Mouse (Mus musculus): ENCODE measurements around the gene Pate2.

Pate2 gene

DNA sequence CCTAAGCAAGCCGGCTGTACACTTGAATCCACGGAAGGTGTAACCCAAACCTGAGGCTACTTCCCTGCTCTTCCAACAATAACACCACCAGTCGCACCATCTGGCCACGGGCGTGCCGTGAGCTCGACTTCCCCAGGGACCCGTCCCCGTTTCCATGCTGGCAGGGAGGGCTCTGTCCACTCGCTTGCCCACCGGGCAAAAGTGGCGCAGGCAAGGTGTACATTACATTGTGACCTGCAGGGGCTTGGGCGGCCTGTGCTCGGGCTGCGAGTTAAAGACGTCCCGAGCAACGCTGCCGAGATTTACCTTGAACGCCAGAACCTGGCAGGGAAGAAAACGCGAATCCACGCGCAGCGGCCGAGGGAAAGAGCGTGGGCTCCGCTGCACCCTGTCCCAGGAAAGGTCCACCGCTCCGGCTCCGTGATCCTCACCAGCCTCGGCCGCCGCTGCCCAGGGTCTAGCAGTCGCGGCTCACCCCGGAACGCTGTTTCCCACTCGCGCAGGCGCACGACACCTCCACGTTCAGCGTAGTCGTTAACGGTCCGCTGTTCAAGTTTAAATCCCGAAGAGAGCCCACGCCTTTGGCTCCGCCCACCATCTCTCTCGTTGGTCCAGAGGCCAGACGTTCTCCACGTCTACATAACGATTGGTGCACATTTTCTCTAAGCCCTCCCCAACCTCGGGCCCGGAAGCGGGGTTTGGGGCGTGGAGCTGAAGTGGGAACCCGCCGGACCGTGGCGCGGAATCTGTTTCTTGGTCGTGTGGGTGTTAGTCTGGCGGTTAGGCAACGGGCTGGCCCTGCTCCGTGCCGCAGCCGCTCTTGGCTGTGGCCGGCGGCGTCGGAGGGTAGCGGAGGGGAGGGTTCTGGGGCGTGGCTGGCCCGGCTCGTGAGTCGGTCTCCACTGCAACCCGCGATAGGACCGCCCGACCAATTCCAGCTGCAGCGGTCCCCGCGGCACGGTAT lies at the start of gene Pate2, which contains the start of gene Hyls1:
Gene Pate2, plus strand, starts transcription at position 714 of the 964 bp plus-strand sequence.
Gene Hyls1, minus strand, starts transcription at position 828 of the 964 bp plus-strand sequence.
- peak; percentile 91 to 96 for DNase-seq

DNA sequence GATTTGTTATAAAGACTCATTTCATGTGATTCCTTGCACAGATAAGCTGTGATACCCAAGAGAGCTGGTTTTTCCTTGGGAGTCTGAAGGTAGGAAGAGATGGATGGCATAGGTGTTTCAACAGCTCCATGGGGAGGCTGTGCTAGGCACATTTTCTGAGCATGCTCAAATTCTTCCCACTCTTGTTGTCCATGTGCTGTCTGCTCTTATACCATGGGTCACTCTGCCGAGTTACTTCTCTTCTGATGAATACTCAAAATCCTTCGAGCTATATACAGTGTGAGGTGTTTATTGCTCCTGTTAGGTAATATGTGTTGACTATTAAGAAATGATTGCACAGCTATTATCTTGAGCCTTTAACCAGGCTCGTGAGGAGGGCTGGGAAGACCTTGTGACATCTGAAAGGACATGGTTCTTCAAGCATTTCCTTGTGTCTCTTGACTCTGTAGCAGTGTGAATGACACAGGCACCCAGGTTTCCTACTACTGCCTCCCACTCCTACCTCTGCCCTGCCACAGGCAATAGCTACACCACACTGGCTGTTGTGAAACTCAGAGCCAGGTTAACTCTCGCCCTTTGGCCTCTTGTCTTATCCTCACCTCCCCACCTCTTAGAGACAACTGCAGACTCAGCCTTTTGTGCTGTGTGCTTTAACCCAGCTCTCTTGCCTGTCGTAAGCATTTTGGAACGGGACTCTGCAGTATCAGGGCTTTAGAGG lies 49.3 kb upstream of the Pate2 start:
- no peak for DNase-seq

DNA sequence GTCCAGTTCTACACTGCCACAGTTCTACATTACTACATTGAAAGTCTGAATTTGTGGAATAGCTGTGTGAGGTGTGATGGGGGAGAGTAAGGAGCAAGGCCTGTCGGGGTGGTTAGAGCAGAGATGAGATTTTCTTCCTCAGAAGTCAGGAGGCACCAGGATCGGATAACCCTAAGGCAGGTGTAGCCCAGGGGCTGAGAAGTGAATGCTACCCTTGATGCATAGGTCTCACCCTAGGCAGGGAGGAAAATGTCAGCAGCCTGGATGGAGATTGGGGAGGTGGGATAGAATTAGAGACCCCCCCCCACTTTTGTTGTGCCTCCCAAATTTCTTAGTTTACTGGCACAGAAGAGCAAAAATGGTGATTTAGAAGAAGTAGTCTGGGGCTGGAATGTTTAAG lies 47.8 kb upstream of the Pate2 start:
- DNase-seq: no peak

DNA sequence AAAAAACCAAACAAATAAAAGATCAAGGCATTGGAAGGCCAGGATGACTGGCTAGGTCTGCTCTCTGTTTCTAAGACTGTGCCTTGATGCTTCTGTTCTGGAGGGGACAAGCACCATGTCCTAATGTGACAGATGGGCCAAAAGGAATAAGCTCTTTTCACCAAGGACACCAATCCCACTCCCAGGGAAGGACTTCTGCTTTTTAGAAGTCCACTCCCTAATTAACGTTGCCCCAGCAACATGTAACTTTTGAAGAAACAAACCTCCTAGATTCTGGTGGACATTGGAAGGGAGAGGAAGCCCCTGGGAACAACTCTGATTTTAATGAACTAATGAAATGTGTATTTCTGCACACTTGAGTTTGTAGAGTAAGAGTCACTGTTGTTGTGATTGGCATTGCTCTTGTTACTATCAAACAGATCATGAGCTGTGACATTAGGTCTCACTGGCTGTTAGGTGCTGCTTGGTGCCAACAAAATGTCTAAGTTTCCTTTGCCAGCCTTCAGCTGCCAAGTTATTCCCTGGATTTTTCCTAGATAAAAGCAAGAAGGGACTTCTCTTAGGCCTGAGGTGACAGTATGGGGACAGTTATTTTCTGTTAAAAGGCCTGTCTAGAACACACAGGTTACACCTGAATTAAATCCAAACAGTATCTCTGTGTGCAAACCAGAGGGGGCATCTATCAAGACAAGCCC lies 47.1 kb upstream of the Pate2 start:
- no peak for DNase-seq

DNA sequence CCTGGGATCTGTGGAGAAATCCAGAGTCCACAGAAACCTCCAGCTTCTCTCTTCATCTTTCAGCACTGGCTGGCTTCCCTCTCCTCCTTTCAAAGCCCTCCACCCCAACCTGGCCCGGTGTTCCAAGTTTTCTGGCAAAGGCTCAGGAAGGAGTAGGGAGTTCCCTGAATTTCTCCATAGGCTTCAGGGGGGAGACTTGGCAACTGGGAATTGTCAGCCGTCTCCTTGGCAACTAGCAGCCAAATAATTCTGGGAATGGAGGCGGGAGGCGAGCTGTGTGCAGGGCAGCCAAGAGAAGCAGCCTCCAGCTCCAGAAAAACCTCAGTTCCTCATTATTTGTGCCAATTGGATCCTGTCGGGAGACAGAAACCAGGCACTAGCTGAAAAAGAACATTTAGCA lies 46.5 kb upstream of the Pate2 start:
- no peak for DNase-seq

DNA sequence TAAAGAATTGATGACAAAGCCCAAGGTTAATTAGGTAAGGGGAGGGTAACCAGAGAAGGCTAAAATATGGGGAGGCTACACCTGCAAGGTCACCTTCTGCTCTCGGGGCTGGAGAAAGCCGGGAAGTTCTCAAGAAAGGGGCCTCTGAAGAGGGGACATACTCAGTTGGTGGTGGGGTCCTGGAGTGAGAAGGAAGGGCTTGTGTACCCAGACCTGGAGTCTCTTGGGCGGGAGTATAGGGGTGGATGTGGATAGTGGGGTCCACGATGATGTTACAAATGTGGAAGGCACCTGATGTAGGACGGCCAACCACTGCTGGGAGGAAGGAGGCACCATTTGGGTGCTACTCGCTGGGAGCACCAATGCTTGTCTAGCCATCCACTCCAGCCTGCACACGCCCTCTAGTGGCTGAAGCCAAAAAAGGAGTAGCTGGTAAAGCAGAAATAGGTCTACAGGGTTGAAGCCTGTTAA lies 46.1 kb upstream of the Pate2 start:
- DNase-seq: peak in 1 of 2 experiments; percentile 29

DNA sequence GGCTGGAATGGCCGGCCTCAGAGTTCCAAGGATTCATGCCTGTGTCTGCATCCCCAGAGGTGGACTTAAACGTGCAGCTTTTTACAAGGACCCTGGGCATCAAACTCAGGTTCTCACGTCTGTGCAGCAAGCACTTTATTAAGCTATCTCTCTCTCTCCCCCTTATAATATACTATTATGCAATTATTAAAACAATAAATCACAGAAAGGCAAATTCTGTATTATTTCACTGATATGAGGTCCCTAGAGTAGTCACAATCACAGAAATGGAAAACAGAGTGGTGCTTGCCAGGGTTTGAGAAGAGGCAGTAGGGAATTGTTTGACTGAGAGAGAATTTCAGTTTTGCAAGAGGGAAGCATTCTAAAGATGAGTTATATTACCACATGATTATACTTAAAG lies 40.9 kb upstream of the Pate2 start:
- no peak for DNase-seq

DNA sequence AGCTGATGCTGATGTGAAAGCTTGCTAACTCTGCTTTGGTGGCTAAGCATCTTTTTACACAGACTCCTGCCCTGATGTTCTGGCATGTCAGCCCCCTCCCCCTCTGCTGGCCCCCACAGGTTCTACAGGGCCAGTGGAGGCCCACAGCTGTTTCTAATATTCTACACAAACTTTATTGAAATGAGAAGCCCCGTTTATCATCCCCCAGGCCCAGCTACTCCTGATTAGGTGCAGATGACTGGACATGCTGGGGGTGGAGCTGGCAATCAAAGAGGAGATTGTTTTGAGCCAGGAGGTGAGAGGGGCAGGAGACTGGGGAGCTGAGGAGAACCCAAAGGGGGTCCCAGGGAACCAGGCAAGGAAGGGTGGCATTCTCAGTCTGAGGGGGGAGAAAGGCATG lies 40.3 kb upstream of the Pate2 start:
- no peak for DNase-seq

DNA sequence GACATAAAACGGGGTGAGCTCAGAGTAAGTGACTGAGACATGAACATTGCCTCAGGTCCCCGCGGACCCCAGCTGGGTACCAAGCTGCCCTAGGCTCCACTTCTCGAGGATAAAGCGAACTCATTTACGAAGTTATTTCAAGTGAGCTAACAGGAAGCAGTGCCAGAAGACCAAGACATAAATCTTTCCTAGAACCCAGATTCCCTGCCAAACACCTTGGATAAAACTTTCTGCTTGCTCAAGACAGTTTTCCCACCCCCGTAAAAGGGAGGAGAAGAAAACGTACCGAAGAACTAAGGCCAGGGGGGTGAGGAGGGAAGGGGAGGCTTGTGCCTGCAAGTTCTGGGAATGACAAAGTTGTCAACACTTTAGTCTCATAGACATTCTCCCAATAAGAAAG lies 36.8 kb upstream of the Pate2 start:
- no peak for DNase-seq

DNA sequence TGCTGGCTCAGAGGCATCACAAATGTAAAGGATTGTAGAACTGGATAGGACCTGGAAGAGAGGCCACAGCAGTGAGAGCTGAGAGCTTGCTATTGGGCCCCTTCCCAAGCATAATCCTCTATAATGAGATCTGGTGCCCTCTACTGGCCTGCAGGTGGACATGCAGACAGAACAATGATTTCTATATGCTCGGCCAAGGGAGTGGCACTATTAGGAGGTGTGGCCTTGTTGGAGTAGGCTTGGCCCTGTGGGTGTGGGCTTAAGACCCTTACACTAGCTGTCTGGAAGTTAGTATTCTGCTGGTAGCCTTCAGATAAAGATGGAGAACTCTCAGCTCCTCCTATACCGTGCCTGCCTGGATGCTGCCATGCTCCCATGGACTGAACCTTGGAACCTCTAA lies 35.0 kb upstream of the Pate2 start:
- no peak for DNase-seq

DNA sequence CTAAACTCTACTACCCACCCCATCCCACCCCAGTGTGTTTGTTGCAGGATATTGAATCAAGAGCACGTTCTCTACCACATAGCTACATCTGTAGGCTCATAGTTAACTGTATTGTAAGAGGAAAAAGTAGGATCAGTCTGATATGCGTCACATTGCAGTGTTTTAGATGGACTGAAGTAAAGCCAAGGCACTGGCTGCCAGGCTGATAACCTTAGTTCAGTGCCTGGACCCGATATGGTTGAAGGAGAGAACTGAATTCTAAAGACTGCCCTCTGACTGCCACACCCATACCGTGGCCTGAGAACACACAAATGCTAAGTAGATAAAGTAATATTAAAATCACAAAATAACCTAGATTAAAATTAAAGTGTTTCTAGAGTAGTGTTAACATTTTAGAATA lies 34.2 kb upstream of the Pate2 start:
- no peak for DNase-seq

DNA sequence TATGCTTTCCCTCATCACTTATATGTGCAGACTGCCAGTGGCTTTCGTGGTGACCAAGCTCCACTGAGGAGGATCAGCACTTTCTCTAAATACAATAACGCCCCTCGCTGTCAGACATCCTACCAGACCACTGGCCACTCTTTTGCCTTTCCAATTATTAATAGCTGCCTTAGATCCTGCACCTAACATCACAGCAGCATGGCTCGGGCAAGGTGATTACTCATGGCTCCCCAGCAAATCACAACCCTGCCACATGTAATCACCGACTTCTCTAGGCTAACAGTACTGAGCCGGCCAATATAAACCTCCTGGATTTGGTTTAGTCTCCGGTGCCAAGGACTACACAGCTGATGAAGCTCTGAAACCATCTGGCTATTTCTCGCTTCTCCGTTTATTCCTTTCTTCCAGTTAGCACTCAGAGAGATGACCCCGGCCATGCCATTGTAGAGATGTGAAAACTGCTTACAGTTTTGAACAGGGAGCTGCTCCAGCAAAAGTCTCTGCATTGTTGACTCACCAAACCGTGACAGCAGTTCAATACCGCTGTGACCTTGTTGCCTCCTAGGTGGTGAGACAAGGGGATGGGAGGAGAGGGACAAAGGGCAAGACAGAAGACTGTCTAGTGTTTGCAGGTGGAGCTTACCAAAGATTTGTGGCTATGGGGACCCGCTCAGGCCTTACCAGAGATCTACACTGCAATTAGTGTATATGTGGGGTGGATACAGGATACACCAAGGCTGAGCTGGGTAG lies 30.9 kb upstream of the Pate2 start:
- no peak for DNase-seq

DNA sequence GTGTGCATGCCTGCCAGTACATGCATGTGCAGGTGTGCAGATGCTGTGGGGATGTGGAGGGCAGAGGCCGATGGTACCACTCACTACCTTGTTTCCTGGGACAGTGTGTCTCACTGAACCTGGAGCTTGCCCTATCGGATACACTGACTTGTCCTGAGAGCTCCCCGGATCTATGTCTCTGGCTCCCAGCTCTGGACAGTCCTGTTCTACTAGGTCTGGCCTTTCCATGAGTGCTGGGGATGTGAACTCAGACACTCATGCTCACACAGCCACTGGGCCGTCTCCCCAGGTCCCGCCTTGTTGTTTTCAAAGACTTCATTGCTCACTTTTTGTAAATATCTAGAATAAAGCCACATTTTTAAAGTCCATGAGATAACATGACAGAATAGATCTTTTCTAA lies 29.1 kb upstream of the Pate2 start:
- DNase-seq: no peak

DNA sequence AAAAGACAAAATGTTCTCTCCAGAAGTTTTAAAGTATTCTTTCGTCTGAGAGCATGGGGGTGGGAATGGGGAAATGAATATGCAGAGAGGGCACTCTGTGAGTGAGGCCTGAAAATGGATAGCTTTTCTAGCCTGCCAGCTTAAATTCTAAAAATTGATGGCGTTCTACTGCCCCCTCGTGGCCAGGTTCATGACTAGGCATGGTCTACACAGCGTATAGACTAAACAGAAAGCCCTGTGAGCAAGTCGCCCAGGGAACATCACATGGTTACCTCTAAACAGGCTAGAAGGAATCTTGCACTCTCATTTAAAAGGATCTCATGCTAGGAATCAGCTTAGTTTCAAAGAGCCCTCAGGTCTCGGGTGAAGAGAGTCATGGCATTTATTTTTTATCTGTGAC lies 28.6 kb upstream of the Pate2 start:
- peak in 1 of 2 experiments; percentile 24 for DNase-seq

DNA sequence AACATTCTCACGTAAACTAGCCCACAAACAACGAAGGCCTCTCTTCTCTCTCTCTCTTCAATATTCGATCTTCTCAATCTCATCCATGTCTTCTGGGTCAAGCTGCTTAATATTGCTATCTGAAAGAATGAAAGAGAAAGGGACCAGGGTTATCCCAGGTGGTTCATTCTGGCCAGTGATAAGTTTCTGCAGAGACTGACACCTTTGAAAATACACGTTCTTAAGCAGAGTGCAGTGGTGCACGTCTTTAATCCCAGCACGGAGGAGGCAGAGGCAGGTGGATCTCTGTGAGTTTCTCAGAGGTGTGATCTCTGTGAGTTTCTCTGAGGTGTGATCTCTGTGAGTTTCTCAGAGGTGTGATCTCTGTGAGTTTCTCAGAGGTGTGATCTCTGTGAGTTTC lies 28.1 kb upstream of the Pate2 start:
- DNase-seq: no peak

DNA sequence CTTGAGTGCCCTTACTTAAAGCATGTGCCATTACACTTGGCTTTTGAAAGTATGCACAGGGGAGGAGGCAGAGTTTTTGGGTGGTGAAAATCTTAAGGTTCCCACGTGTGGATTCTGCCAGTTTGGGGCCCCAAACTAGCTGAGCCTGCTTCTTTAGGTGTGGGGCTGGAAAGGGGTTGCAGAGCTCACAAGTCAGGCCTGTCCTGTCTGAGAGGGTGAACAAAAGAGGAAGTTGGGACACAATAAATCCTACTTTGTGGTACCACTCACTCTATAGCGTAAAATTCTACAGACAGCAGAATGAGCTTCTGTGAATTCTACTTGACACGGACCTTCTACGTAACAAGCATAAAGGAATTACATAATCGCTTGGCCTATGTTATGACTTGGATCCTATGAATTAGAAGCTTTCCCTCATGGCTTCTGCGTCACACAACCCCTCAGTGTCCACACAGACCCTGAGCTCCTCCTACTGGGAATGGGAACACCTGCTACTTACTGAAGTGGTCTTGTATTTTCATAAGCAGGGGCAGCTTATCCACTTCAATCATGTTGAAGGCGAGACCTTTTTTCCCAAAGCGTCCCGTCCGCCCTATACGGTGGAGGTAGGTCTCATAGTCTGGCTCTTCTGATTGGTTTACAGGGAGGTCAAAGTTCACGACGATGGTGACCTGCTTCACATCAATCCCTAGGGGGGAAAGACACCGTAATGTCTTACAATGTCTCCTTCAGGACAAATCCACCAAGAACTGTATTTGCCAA lies 26.8 kb upstream of the Pate2 start:
- no peak for DNase-seq

DNA sequence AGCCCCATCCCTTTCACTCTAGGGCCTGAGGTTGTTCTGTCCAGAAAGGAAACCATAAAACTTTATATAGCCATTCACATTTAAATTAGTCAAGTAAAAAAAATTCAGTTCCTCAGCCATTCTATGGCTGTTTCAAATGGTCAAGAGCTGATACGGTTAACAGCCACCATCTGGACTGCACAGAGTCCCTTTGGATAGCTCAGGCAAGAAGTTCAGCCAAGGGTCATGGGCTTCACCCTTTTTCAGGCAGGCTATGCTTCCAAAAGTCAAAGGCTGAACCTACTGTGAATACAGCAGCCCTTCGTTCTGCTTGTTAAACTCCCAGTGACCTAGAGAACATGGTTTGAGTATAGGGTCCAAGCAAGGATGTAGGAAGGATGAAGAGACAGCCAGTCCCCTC lies 25.4 kb upstream of the Pate2 start:
- DNase-seq: no peak

DNA sequence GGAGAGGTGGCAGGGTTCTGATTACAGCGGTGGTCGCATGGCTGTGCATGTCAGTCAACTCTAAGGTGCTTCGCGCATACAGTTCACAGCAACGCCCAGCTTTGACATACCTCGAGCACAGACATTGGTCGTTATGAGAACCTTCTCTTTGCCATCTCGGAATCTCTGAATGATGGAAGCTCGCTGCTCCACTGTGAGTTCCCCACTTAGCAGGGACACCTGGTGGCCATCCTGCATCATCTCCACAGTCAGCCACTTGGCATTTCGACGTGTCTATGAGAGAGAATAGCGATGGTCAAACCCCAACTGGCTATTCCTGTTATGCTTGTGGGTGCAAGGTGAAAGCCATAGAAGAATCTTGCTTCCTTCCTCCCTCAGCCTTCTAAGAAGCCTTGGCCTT lies 24.4 kb upstream of the Pate2 start:
- DNase-seq: no peak

DNA sequence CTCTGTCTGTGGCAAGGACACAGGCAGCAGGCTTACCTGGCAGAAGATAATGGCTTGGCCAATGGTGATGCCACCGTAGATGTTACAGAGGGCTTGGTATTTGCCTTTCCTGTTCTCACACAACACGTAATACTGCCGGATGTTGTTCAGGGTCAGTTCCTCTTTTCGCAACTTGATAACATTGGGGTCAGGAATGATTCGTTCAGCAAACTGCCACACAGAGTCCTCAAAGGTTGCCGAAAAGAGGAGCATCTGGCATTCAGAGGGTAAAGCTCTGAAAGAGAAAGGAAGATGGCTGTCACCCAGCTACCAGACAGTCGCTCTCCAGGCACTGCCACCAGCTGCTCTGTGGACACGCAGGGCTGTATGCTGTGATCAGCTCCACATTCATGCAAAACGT lies 23.3 kb upstream of the Pate2 start:
- no peak for DNase-seq

DNA sequence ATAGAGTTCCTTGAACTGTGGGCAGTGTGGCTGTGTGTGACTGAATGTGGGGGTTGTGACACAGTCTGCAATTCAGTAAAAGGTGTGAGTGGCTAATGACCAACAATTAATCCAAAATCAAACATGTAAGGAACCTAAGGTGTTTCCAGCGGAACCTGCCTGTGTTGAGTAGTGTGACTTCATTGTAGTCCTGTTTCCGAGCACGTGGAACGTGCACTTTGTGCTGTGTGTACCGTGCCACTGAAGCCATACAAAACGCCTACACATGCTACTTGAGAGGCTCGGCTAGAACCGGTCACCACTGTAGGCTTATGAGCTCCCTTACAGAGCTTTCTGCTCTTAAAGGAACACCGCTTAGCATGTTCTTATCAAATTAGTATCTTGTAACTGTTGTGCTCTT lies 21.6 kb upstream of the Pate2 start:
- DNase-seq: no peak

DNA sequence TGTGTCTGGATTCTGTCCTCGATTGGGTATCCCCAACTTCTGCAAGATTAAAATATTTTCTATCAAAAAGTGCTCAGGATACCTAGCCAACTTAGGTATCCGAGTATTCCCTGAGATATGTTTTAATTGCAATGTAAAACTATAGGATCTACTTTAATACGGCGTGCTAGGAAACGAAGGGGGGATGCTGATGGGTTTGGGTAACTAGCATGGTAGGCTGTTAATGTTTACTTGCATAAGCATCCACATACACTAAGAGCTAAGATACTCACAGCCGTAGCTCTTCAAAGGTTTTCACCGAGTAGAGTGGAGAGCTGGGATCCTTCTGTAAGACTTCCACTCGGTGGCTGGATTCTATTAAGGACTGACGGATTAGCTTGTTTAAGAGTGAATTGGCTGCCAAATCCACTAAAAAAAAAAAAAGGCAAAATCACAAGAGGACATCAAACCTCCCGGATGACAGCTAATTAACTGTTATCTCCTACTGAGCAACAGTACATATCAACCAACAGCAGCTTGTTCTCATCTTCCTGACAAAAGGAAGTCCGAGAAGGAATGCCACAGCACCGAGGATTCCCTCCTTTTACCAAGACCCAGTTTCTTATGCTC lies 13.5 kb upstream of the Pate2 start:
- no peak for DNase-seq

Data from thymus, adult 18-20 months (tissue).